Mouse (Mus musculus): Measurements from ENCODE around the gene Col17a1. TPM values are rescaled to one million over a fixed set of nuclear protein-coding genes. Genes with fewer than 3 reads are reported as not detected.

Col17a1 gene
- polyA plus RNA-seq, 1 experiment, result not detected

DNA sequence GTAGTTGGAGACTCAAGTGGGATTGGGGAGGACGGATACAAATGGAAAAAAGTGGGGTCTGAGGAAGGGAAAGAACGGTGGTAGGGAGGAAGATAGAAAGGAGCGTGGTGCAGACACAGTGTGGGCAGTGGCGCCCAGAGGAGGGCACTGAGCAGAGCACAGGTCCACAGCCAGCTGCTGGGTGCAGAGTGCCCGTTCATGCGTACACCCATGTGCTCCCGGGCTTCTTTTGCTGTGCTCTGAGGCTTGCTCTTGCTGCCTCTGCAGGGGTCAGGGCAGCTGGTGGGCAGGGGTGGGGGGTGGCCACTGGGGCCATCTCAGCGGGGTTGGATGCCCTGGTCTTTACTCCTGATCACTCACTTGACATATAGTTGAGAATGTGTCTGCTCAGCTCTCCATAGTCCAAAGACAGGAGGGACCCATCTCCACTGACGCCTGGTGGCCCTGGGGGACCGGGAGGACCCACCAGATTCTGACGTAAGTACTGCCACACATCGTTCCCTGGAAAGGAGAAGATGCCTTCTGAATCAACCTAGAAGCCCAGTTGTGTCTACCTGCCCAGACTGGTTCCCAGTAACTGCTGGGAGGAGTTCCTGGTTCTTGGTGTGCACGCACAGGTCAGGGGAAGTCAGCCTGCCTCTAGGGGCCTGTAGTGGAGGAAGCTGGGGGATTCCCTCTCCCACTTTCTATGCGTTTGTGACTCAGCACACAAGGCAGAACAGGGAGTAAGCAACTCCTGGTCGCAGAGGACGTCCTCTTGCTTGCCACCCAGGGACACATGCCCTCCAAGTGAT is 41.3 kb downstream of the Col17a1 start:
- Histone ChIP-seq H3K4me3 (ENCODE audit: insufficient read depth, low read depth, low read length) (no peak overlapping the region), H3K27ac (replicated peaks; ENCODE audit: low read depth, low read length) (no peak overlapping the region), H3K4me1 (ENCODE audit: control insufficient read depth, insufficient read depth, insufficient read length, low read length) (no peaks in the 10 kb centered on the region)

DNA sequence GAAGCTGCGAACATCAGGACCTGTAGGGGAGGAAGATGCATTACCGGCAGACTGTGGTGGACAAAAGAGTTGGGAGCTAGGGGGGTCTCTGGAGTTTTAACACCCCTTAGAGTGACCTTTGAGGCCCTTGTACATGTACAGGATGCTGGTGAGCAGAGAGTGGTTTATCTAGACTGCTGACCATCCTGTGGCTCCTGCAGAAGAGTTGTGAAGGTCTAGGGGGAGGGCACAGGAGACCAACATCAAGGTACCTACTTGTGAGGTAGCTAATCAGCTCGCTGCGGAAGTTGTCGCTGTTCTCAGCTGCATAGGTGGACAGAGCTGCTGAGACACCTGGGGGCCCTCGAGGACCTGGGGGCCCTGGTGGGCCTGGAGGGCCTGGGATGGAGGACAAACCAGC is 42.8 kb downstream of the Col17a1 start:
- Histone ChIP-seq H3K27ac (replicated peaks; ENCODE audit: low read depth, low read length) (no peak overlapping the region), H3K4me3 (ENCODE audit: insufficient read depth, low read depth, low read length) (no peak overlapping the region), H3K4me1 (ENCODE audit: control insufficient read depth, insufficient read depth, insufficient read length, low read length) (no peaks in the 10 kb centered on the region)

DNA sequence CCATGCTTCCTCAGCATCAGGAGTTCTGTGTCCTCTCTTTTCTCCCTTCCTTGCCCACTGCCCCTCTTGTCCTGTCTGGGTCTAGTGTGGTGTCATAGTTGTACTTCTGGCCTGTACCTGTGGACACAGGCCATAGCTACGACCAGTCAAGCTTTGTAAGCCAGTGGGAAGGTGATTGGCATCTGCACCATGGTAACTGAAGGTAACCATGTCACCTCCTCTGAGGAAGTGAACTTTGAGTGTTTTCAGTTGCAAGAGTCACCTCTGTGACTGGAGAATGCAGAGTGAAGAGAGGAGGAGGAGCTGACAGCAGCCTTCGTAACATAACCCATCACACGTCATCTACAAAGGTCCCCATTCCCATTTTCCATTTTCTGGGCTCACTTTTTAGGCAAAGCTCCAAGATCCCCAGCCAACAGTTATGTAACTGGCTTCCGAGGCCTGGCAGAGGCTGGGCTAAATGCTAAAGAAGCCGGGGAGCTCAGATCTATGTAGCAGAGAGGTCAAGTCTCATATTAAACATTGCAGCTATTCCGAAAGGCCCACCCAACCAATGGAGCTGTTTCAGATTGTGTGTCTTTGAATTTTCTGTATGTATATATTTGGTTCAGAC is 45.3 kb downstream of the Col17a1 start:
- H3K4me3 ChIP-seq (ENCODE audit: insufficient read depth, low read depth, low read length), result no peak overlapping the region
- no peaks in the 10 kb centered on the region for H3K4me1 ChIP-seq (ENCODE audit: control insufficient read depth, insufficient read depth, insufficient read length, low read length)
- H3K27ac ChIP-seq (replicated peaks; ENCODE audit: low read depth, low read length), result no peak overlapping the region

GRCm38 (mm10) chr19:47645583-47645982 is 46.3 kb downstream of the Col17a1 start:
- H3K4me3 ChIP-seq (ENCODE audit: insufficient read depth, low read depth, low read length), result no peak overlapping the region
- H3K27ac ChIP-seq (replicated peaks; ENCODE audit: low read depth, low read length), result no peak overlapping the region
- H3K4me1 ChIP-seq (ENCODE audit: control insufficient read depth, insufficient read depth, insufficient read length, low read length), result no peaks in the 10 kb centered on the region

DNA sequence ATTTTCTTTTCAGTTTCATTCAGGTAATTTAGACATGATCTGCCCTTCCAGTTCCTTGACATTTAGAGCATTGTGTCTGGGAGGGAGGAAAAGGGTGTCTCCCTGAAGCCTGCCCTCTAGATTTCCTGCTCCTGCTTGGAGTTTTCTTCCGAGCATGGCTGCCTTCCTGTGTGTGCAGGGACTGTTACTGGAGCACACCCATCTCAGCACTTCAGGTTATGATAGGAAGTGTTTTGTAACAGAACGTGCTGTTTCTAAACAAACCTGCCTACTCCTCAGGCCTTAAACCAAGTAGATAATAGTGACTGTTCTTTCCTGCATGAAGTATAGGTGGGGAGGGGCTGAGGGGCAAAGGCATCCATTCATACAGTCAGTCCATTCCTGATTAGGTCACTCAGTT is 48.0 kb downstream of the Col17a1 start:
- Histone ChIP-seq H3K27ac (replicated peaks; ENCODE audit: low read depth, low read length) (no peak overlapping the region), H3K4me3 (ENCODE audit: insufficient read depth, low read depth, low read length) (no peak overlapping the region), H3K4me1 (ENCODE audit: control insufficient read depth, insufficient read depth, insufficient read length, low read length) (no peaks in the 10 kb centered on the region)

GRCm38 (mm10) chr19:47635380-47635779 is 56.5 kb downstream of the Col17a1 start:
- Histone ChIP-seq H3K27ac (replicated peaks; ENCODE audit: low read depth, low read length) (no peak overlapping the region), H3K4me1 (ENCODE audit: control insufficient read depth, insufficient read depth, insufficient read length, low read length) (no peaks in the 10 kb centered on the region), H3K4me3 (ENCODE audit: insufficient read depth, low read depth, low read length) (no peak overlapping the region)

- H3K4me3 ChIP-seq (ENCODE audit: insufficient read depth, low read depth, low read length), result no peak overlapping the region
- H3K27ac ChIP-seq (replicated peaks; ENCODE audit: low read depth, low read length), result no peak overlapping the region
- peaks cover 2% of the 10 kb centered on the region for H3K4me1 ChIP-seq (ENCODE audit: control insufficient read depth, insufficient read depth, insufficient read length, low read length)
Observed at GRCm38 (mm10) chr19:47631799-47632198, 60.1 kb downstream of the Col17a1 start.

GRCm38 (mm10) chr19:47630381-47630780 is 61.5 kb downstream of the Col17a1 start:
- Histone ChIP-seq H3K27ac (replicated peaks; ENCODE audit: low read depth, low read length) (no peak overlapping the region), H3K4me3 (ENCODE audit: insufficient read depth, low read depth, low read length) (no peak overlapping the region), H3K4me1 (ENCODE audit: control insufficient read depth, insufficient read depth, insufficient read length, low read length) (peaks cover 2% of the 10 kb centered on the region)

GRCm38 (mm10) chr19:47629068-47629467 is 62.8 kb downstream of the Col17a1 start:
- no peak overlapping the region for H3K4me3 ChIP-seq (ENCODE audit: insufficient read depth, low read depth, low read length)
- no peak overlapping the region for H3K27ac ChIP-seq (replicated peaks; ENCODE audit: low read depth, low read length)
- peaks cover 2% of the 10 kb centered on the region for H3K4me1 ChIP-seq (ENCODE audit: control insufficient read depth, insufficient read depth, insufficient read length, low read length)

DNA sequence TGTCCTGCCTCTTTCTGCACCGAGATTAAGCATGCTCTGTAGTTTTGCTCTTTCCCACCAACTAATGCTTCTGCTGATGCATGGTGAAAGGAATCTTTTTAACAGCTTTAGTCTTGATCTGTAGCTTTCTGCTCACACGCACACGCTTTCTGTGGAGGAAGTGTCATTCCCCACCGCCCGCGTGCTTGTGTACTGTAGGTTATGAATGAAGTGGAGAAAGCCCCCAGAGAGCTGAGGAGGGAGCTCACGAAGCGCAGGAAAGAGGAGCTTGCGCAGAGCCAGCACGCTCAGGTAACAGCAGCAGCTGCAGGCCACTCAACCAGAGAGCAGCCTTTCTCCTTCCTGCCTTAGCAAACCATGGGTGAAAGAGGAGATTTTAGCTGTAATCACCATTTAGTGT is 64.4 kb downstream of the Col17a1 start:
- Histone ChIP-seq H3K4me1 (ENCODE audit: control insufficient read depth, insufficient read depth, insufficient read length, low read length) (peaks cover 2% of the 10 kb centered on the region), H3K27ac (replicated peaks; ENCODE audit: low read depth, low read length) (no peak overlapping the region), H3K4me3 (ENCODE audit: insufficient read depth, low read depth, low read length) (no peak overlapping the region)

- H3K4me1 ChIP-seq (ENCODE audit: control insufficient read depth, insufficient read depth, insufficient read length, low read length), result peaks cover 2% of the 10 kb centered on the region
- no peak overlapping the region for H3K4me3 ChIP-seq (ENCODE audit: insufficient read depth, low read depth, low read length)
- no peak overlapping the region for H3K27ac ChIP-seq (replicated peaks; ENCODE audit: low read depth, low read length)
Observed at GRCm38 (mm10) chr19:47624940-47625711, 66.8 kb downstream of the Col17a1 start.

DNA sequence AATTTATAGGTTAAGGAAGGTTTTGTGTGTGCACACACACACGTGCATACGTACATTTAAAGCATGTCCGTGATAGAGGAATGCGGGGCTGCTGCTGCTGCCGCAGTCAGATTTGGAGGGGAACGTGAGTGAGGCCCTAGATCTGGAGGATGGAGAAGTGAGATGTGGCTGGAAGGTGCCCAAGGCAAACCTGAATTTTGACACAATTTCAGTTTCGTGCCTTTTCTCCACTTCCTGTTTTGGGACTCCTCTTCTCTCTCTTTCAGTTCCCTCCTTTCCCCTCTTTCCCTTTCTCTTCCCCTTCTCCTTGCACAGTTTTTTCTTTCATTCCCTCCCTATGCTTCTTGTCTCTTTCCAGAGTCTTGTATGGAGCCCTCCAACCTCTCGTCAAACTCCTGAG is 70.4 kb downstream of the Col17a1 start:
- no peak overlapping the region for H3K4me3 ChIP-seq (ENCODE audit: insufficient read depth, low read depth, low read length)
- no peaks in the 10 kb centered on the region for H3K4me1 ChIP-seq (ENCODE audit: control insufficient read depth, insufficient read depth, insufficient read length, low read length)
- no peak overlapping the region for H3K27ac ChIP-seq (replicated peaks; ENCODE audit: low read depth, low read length)

DNA sequence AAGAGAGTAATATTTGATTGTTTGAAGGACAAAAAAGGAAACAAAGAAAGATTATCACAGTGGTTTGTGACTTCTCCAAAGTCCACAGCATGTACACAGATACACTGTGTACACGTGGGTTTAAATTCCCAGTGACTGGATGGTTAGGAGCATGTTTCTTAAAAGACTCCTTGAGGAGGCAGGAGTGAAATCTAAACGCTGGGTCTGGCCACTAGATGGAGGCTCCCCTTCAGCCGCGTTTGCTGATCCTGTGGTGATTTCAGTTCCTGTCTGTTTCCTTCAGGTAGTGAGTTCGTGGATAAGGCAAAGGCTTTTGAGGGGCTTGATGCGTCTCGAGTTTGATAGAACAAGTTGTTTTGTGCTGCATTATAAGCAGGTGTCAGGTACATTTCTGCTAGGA is 78.5 kb downstream of the Col17a1 start:
- Histone ChIP-seq H3K4me1 (ENCODE audit: control insufficient read depth, insufficient read depth, insufficient read length, low read length) (no peaks in the 10 kb centered on the region), H3K27ac (replicated peaks; ENCODE audit: low read depth, low read length) (no peak overlapping the region), H3K4me3 (ENCODE audit: insufficient read depth, low read depth, low read length) (no peak overlapping the region)

- H3K4me3 ChIP-seq (ENCODE audit: insufficient read depth, low read depth, low read length), result no peak overlapping the region
- H3K4me1 ChIP-seq (ENCODE audit: control insufficient read depth, insufficient read depth, insufficient read length, low read length), result no peaks in the 10 kb centered on the region
- no peak overlapping the region for H3K27ac ChIP-seq (replicated peaks; ENCODE audit: low read depth, low read length)
Observed at GRCm38 (mm10) chr19:47608513-47608912, 83.4 kb downstream of the Col17a1 start.
